Mouse (Mus musculus) right cerebral cortex, postnatal 25 days (tissue): ENCODE data around the gene Rsrc1.

ENCODE experiments used
- DNase-seq: peaks from one replicate; pipeline ENCODE4 v3.0.0; 2022

Gene Rsrc1

GRCm38 (mm10) chr3:67284039-67284438 lies 302.8 kb downstream of the Rsrc1 start:
- DNase-seq, result no peak

DNA sequence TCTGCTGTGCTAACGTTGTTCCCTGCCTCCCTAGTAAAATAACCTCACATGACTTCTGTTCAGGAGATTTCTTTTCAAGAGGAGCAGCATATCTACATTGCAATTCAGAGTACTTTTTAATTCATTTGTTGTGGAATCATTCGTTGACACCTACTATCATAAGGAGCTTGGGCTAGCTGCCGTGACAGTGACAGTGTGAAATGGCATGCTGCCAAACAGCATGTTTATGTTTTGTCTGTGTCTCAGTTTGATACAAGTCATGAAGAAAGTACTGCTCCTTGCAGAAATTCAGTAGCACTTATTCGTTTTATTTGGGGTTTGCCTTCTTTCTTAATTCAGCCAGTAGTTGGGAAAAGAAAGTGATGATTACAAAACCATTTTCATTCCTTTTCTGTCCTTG lies 303.7 kb downstream of the Rsrc1 start:
- DNase-seq, result no peak

- DNase-seq, result no peak
Observed at GRCm38 (mm10) chr3:67288664-67289063, 307.5 kb downstream of the Rsrc1 start.

- no peak for DNase-seq
Observed at GRCm38 (mm10) chr3:67289482-67289881, 308.3 kb downstream of the Rsrc1 start.

DNA sequence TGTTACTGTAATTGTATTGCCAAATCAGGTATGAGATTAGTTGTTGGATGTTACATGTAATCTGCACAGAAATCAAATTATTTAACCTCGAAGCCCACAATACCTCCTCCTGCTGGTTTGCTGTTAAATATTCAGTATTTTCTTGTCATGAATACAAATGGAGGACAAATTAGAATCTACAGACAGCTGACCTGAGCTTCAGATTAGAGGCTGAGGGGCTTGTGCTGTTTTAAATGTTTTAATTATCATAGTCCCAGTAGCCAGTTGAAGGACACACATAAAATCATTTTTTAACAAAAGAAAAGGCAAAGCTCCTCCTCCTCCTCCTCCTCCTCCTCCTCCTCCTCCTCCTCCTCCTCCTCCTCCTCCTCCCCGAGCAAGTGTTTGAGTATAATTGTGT lies 327.5 kb downstream of the Rsrc1 start:
- no peak for DNase-seq

GRCm38 (mm10) chr3:67309644-67310311 lies 328.6 kb downstream of the Rsrc1 start:
- no peak for DNase-seq

DNA sequence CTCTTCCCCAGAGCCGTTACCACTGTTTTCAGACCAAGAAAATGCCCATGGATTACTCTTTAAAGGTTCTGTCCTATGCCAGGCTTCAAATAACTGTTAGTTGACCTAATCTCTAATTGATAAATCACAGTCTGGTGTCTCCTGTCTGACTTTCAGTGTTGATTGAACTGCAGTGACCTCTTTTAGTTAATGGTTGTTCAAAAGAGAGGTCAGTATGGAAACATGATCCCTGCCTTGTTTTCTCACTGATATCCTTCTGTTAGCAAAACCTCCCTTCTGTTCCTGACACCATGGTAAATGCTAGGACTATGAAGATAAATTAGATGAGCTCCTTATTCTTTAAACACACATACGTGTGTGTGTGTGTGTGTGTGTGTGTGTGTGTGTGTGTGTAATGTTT lies 330.2 kb downstream of the Rsrc1 start:
- DNase-seq, result no peak

DNA sequence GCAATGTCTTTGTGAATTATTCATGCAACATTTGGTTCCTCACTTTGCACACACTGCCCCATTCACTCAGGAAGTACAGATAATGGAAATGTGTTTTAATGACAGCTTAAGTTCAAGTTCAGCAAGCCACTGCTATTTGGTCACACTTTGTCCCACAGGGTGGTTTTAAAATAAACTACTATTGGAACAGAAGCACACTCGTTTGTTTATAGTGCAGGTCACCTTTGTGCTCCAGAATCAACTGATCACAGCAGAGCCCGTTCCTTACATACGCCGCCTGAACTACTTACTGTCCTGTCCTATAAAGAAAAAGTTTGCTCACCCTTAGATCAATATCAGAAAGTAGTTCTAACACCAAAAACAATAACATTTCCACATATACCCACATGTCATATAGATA lies 341.2 kb downstream of the Rsrc1 start:
- DNase-seq, result no peak

DNA sequence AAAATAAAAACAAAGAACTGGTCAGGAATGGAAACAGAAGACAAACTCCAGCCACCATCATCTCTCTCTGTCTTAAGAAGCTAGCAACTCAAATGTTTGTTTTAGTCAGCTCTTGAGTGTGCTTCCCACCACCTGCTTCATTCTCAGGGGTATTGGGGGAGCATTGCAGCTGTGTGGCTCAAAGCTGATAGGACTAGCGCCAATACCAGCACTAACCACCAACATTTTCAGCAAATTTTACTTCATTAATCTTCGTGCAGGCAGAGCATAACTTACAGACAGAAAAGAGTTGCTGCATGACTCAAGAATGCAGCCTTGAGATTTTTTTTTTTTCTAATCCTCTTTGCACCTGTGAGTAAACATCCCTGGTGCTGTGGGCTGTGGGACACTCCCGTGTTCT lies 358.4 kb downstream of the Rsrc1 start:
- no peak for DNase-seq

DNA sequence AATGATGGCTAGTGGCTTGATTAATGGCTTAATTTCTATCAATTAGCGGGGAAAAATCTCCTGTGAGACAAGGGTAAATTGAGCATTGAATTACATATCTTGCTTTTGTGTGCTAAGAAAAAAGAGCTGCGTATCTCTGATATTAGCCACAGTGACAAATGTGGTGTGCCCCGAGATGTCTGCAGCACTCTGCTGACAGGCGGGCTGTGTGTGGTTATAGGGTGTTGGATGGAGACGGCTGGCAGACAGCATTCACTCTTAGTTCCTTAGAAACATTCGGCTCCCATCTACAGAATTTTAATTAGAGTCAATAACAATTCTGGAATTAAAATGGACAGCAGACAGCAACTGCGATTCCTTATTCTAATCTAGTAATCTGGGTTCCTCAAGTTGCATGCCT lies 359.7 kb downstream of the Rsrc1 start:
- no peak for DNase-seq

GRCm38 (mm10) chr3:67343004-67343662 lies 361.9 kb downstream of the Rsrc1 start:
- DNase-seq, result no peak

DNA sequence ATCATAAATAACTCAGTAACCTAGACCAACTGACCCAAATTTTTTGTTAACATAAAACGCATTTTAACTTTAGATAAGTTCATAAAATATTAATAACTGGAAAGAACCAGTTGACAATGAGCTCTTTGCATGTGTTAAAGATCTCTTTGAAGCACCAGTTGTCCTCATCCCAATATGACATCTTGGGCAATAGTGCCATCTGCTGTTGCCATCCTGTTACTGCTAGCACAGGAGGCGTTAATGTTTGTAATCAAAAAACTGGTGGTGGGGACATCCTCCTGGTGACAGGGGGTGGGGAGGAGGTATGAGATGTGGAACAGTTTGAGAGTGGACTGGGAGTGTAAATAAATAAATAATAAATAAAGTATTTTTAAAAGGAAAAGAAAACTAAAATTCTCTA lies 363.4 kb downstream of the Rsrc1 start:
- DNase-seq, result peak; percentile 25

DNA sequence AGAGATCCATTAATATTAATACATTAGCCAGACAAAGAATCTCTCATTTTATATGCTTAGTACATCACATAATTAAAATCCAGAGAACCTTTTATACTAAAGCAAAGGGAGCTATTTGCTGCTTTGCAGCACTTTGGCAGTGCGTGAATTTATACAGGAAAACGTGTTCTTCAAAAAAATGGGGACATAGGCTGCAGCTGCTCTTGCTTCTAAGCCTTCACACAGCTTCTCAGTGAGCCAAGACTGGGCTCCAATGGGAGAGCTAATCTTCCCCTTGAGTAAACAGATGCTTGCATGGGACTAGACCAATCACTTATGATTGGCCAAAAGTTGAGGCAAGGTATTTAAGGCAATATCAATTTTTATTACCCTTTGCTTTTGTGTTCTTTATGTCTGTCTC lies 365.5 kb downstream of the Rsrc1 start:
- DNase-seq, result no peak

GRCm38 (mm10) chr3:67351406-67352127 lies 370.4 kb downstream of the Rsrc1 start:
- no peak for DNase-seq

- peak; percentile 15 for DNase-seq
Observed at GRCm38 (mm10) chr3:67352128-67352762, 371.1 kb downstream of the Rsrc1 start.

DNA sequence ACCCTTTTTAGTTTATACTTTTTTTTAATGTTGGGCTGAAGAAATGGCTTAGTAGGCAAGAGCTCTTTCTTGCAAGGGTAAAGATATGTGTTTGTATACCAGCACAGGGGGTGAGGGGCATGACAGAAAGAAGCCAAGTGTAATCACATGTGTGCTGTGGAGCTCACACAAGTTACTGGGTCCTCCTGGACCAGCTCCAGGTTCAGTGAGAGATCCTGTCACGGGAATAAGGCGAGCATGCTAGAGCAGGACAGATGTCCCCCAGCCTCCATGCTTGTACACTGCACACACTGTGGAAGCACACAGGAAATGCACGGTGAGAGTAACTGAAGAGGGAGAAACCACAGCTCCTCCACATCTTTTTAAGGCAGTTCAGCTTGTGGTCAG lies 371.6 kb downstream of the Rsrc1 start:
- DNase-seq, result no peak

DNA sequence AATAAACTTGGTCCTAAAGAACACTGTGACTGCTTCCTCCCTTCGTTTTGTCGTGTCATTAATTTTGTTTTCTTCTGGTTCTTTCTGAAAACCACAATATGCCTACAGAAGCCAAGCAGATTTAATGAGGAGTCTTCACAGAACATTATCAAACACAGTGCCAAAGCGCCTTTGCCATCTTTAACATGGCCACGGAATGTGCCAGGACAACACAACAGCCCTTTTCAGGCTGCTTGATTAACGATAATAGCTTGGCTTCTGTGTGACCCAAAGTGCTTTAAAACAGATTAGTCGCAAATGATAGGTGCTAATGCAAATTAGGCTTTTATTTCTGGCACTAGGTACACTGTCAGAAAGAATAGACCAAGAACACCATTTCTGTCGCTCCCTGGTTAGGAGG lies 377.2 kb downstream of the Rsrc1 start:
- DNase-seq, result no peak

- no peak for DNase-seq
Observed at GRCm38 (mm10) chr3:67366087-67366892, 385.1 kb downstream of the Rsrc1 start.

DNA sequence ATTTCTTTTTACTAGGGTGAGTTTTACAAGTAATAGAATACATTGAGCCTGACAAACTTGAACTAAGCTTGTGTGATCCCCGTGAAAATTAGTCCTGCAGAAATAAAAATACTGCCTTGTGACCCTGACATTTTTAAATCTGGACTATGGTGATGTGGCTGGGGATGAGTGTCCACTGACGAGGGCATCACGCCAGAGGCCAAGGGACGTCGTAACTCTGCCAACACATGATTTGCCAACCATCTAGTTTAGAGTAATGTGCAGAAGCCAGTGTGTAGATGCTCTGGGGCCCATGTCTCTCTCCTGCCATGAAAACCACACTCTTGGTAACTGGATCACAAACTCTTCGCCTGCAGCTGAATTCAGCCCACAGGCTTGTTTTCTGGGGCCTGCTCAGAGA lies 386.3 kb downstream of the Rsrc1 start:
- no peak for DNase-seq

DNA sequence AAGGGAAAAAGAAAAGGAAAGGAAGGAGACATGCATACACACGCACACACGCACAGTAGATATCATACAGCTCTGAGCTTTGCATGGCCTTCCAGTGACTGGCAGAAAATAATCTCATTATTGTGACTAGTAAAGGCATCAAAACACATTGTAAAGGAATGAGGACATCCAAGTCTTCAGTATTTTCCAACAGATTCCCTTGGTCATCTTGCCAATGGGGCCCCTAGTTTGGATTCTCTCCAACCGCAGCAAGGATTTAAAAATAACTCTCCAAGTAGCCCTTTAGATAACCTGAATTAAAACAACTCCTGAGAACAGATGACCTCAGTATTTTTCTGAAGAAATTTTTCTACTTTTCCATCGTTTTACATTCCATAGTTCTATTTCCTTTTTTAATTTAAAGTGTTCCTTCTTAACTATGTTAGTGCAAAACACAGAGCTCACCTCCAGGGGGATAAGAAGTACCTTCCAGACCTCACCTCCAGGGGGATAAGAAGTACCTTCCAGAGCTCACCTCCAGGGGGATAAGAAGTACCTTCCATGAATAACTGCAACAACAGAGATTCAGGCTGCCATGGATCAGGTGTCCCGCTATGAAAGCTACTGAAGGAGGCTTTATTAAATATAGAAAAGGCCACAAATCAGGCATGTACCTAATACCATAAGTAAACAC lies 388.4 kb downstream of the Rsrc1 start:
- DNase-seq, result no peak

- no peak for DNase-seq
Observed at GRCm38 (mm10) chr3:67372194-67372593, 391.0 kb downstream of the Rsrc1 start.

DNA sequence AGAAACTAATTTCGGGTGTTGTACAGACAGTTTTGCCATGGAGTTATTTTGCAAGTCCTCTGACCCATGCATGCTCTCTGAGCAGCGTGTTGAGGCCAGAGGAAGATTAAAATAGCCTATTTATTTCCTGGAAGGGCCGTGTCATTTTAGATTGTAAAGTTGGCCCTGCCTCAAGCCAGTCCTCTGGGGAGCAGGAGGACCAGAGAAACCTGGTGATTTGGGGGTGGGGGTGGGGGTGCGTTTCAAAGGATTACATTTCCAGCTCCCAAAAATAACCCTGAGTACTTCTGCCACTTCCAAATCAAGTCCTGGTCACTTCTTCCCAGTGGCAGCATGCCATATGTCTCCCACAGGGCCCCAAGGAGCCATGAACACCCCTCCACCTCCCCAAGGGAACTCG lies 391.6 kb downstream of the Rsrc1 start:
- DNase-seq, result no peak
